Mouse (Mus musculus) embryonic facial prominence, embryonic 10.5 days (tissue): Measurements from ENCODE around the gene Hist1h1c. TPM values are rescaled to one million over a fixed set of nuclear protein-coding genes. Genes with fewer than 3 reads are reported as not detected.
"Not testable (repeated sequence)": the region's sequence is repeated elsewhere in the genome, so short reads cannot be mapped to it uniquely, and the experiment has no call there.

Experiments
- DNase-seq: peaks from one replicate; pipeline ENCODE4 v3.0.0-alpha.2; 2017; ENCODE audit warnings: low spot score
- H3K27ac ChIP-seq: fragments of 300-500 bp; sonication (generic); replicated peaks from 2 replicates; pipeline ENCODE4 v1.5.1; 2016; ENCODE audit warnings: mild to moderate bottlenecking
- H3K27me3 ChIP-seq: fragments of 300-500 bp; sonication (generic); replicated peaks from 2 replicates; pipeline ENCODE4 v1.6.1; 2016; ENCODE audit warnings: low read depth, mild to moderate bottlenecking; ENCODE audit not compliant: poor library complexity, severe bottlenecking
- H3K36me3 ChIP-seq: fragments of 300-500 bp; sonication (generic); replicated peaks from 2 replicates; pipeline ENCODE4 v1.6.1; 2016; ENCODE audit warnings: mild to moderate bottlenecking, moderate library complexity
- H3K4me1 ChIP-seq: fragments of 300-500 bp; sonication (generic); 2 replicates; pipeline ENCODE4 v1.6.1; 2016
- H3K4me3 ChIP-seq: fragments of 300-500 bp; sonication (generic); 2 replicates; pipeline ENCODE4 v1.5.1; 2016; ENCODE audit warnings: mild to moderate bottlenecking, moderate library complexity
- H3K9me3 ChIP-seq: fragments of 300-500 bp; sonication (generic); 2 replicates; pipeline ENCODE4 v1.6.1; 2016; ENCODE audit warnings: mild to moderate bottlenecking
- WGBS: fragments of 180-500 bp; shearing (Covaris S2); methylation state at CpG from one replicate; pipeline ENCODE4 v1.1.7; 2016; 5-methylcytosine and 5-hydroxymethylcytosine counted together
- polyA plus RNA-seq: library from polyadenylated mRNA; unstranded; fragments of >200 nt; fragmentation: Nextera tagmentation; extraction: Ambion mirVana; gene quantifications from 2 replicates; pipeline ENCODE4 v1.2.1, GENCODE M21; 2016

Hist1h1c gene
- polyA plus RNA-seq, 1 experiment from 2014 or later = 9.2 TPM

- Histone ChIP-seq H3K27me3 (no peaks in the 10 kb centered on the region), H3K4me1 (peaks cover 28% of the 10 kb centered on the region), H3K4me3 (no peak overlapping the region), H3K27ac (peak overlapping the region; percentile 63), H3K36me3 (no peaks in the 10 kb centered on the region), H3K9me3 (no peaks in the 10 kb centered on the region)
- DNase-seq = no peak
Measured at GRCm38 (mm10) chr13:23742007-23742406, 3.4 kb downstream of the Hist1h1c start.

- DNase-seq = no peak
- H3K27me3 ChIP-seq = no peaks in the 10 kb centered on the region
- no peaks in the 10 kb centered on the region for H3K9me3 ChIP-seq
- H3K4me1 ChIP-seq = peaks cover 33% of the 10 kb centered on the region
- WGBS = 78% methylated on average over 5 of the region's 5 CpGs
- no peak overlapping the region for H3K4me3 ChIP-seq
- H3K27ac ChIP-seq = peak overlapping the region; percentile 40
- H3K36me3 ChIP-seq = no peaks in the 10 kb centered on the region
Measured at GRCm38 (mm10) chr13:23743215-23743614, 4.6 kb downstream of the Hist1h1c start.

GRCm38 (mm10) chr13:23743963-23744362 lies 5.4 kb downstream of the Hist1h1c start:
- Histone ChIP-seq H3K4me1 (peaks cover 37% of the 10 kb centered on the region), H3K36me3 (no peaks in the 10 kb centered on the region), H3K4me3 (peak overlapping the region; percentile 62), H3K9me3 (no peaks in the 10 kb centered on the region), H3K27me3 (no peaks in the 10 kb centered on the region), H3K27ac (peak overlapping the region; percentile 98)
- DNase-seq = no peak
- 48% methylated on average over 4 of the region's 4 CpGs for WGBS

GRCm38 (mm10) chr13:23744421-23745380 lies 6.1 kb downstream of the Hist1h1c start:
- no peaks in the 10 kb centered on the region for H3K36me3 ChIP-seq
- H3K27ac ChIP-seq = peak overlapping the region; percentile 98
- WGBS = 2% methylated on average over 22 of the region's 36 CpGs
- H3K9me3 ChIP-seq = no peaks in the 10 kb centered on the region
- H3K4me3 ChIP-seq = peak overlapping the region; percentile 62
- H3K27me3 ChIP-seq = no peaks in the 10 kb centered on the region
- no peak for DNase-seq
- H3K4me1 ChIP-seq = peaks cover 32% of the 10 kb centered on the region

DNA sequence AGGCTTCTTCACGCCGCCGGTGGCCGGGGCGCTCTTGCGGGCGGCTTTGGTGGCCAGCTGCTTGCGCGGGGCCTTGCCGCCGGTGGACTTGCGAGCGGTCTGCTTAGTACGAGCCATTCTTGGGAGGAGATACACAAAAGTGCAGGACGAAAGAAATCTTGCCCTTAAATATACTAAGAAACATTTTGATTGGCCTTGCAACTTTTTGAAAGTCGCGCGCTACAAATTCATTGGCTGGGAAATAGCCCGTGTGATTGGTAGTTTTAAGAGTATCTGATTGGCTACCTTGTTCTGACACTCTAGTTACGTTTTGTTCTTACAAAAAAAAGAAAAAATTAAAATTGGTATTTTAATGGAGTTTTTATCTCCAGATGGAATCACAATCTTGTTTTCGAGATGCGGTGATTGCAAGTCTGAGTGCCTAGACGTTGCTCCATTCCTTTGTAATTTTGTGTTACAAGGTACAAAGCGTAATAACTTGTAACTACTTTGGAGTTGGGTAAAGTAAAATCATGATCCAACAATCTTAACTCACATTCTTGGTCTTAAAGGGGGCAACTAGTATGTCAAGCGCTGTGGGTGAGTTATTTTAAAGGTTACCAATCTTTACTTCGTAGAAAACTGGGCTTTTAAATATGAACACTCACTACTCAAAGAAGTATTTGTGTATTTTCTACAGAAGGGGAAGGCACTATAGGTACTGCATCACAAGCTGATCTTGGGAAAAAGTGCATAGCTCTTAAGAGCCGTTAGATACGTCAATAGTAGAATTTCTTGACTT lies 7.0 kb downstream of the Hist1h1c start, which contains the start of gene Hist1h3c:
Gene Hist1h3c (minus strand): TSS at position 222 of the 781 bp plus-strand sequence.
- DNase-seq = peak; percentile 83
- H3K27me3 ChIP-seq = no peaks in the 10 kb centered on the region

DNA sequence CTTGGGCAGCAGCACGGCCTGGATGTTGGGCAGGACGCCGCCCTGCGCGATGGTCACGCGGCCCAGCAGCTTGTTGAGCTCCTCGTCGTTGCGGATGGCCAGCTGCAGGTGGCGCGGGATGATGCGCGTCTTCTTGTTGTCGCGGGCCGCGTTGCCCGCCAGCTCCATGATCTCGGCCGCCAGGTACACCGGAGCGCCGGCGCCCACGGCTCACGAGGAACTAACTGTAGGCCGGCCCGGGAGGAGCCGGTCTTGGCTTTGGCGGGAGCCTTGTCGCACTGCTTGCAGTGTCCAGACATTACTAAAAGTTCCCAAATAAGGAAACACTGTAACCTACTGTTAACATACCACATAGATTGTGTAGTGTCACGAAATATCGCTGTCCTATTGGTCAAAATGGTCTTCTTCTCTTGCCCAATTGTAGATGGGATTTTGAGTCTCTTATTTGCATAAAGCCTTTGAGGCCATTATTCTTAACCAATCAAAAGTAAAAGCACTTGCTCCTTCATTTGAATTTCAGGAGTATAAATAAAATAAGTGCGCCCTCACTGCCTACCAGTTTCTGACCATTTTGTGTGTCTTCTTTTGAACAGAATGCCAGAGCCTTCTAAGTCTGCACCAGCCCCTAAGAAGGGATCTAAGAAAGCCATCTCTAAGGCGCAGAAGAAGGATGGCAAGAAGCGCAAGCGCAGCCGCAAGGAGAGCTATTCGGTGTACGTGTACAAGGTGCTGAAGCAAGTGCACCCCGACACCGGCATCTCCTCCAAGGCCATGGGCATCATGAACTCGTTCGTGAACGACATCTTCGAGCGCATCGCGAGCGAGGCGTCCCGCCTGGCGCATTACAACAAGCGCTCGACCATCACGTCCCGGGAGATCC lies 7.8 kb downstream of the Hist1h1c start, which contains the start of gene Hist1h2bb:
Gene Hist1h2bb (plus strand): TSS at position 534 of the 880 bp plus-strand sequence.
- under 1% methylated on average over 53 of the region's 58 CpGs for WGBS
- H3K9me3 ChIP-seq, H3K27me3 ChIP-seq, H3K36me3 ChIP-seq: not testable (repeated sequence)
- H3K4me1 ChIP-seq = peaks cover 23% of the 10 kb centered on the region
- H3K4me3 ChIP-seq = peak within 1 kb of the TSS; percentile 62
- peak within 1 kb of the TSS; percentile 98 for H3K27ac ChIP-seq
- DNase-seq = peak; percentile 83

More for the DNA sequence above, 7.0 kb downstream of the Hist1h1c start, which contains the start of gene Hist1h3c:
- Histone ChIP-seq H3K9me3 (no peaks in the 10 kb centered on the region), H3K4me1 (peaks cover 28% of the 10 kb centered on the region), H3K36me3 (no peaks in the 10 kb centered on the region), H3K27ac (peak within 1 kb of the TSS; percentile 98), H3K4me3 (peak within 1 kb of the TSS; percentile 62)
- under 1% methylated on average over 26 of the region's 28 CpGs for WGBS

GRCm38 (mm10) chr13:23747081-23747891 lies 8.7 kb downstream of the Hist1h1c start:
- peak overlapping the region; percentile 98 for H3K27ac ChIP-seq
- H3K36me3 ChIP-seq = no peaks in the 10 kb centered on the region
- H3K4me3 ChIP-seq = peak overlapping the region; percentile 62
- DNase-seq = peak; percentile 35
- peaks cover 23% of the 10 kb centered on the region for H3K4me1 ChIP-seq
- H3K9me3 ChIP-seq = no peaks in the 10 kb centered on the region
- no peaks in the 10 kb centered on the region for H3K27me3 ChIP-seq
- 4% methylated on average over 13 of the region's 13 CpGs for WGBS

DNA sequence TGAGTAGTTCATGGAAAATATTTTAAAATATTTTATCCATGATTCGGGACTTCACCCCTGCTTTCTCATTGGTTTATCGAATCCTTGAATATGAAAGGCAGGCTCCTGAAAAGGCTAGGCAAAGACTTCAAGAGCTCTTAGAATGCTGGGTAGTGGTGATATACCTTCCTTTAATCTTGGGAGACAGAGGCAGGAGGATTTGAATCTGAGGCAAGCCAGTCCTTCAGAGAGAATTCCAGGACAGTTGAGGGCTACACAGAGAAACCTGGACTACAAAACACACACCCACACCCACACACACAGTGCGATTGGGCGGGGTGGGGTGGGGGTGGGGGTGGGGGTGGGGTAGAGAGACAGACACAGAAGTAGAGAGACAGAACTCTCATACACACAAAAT lies 9.3 kb downstream of the Hist1h1c start:
- no peaks in the 10 kb centered on the region for H3K9me3 ChIP-seq
- WGBS = 11% methylated on average over 4 of the region's 4 CpGs
- peak overlapping the region; percentile 98 for H3K27ac ChIP-seq
- H3K36me3 ChIP-seq = no peaks in the 10 kb centered on the region
- no peaks in the 10 kb centered on the region for H3K27me3 ChIP-seq
- DNase-seq = peak; percentile 54
- H3K4me3 ChIP-seq = peak overlapping the region; percentile 62
- peaks cover 23% of the 10 kb centered on the region for H3K4me1 ChIP-seq

- Histone ChIP-seq H3K27ac (peak overlapping the region; percentile 98), H3K9me3 (no peaks in the 10 kb centered on the region), H3K4me3 (no peak overlapping the region), H3K36me3 (no peaks in the 10 kb centered on the region), H3K4me1 (peaks cover 21% of the 10 kb centered on the region), H3K27me3 (no peaks in the 10 kb centered on the region)
- 92% methylated on average over 5 of the region's 5 CpGs for WGBS
- DNase-seq = no peak
Measured at GRCm38 (mm10) chr13:23749563-23750121, 11.0 kb downstream of the Hist1h1c start.

- not testable (repeated sequence) for H3K27me3 ChIP-seq, H3K9me3 ChIP-seq, H3K36me3 ChIP-seq
- 1% methylated on average over 35 of the region's 47 CpGs for WGBS
- peak; percentile 83 for DNase-seq
- H3K4me3 ChIP-seq = peak within 1 kb of the TSS; percentile 58
- H3K27ac ChIP-seq = peak within 1 kb of the TSS; percentile 98
- peaks cover 21% of the 10 kb centered on the region for H3K4me1 ChIP-seq
Measured at GRCm38 (mm10) chr13:23750839-23751477, 12.3 kb downstream of the Hist1h1c start, which contains the start of gene Hist1h2ab. Hist1h2ab (plus strand) TSS chr13:23751126.
